Mouse (Mus musculus) effector memory CD4-positive, alpha-beta T cell, adult 5 months (primary cell): Measurements from ENCODE around the gene Chodl. TPM values are rescaled to one million over a fixed set of nuclear protein-coding genes. Genes with fewer than 3 reads are reported as not detected.

Experiments
- polyA plus RNA-seq: library from polyadenylated mRNA; unstranded; fragments of 100-300 nt; shearing (Covaris generic); gene quantifications from one replicate; pipeline ENCODE4 v1.2.1, GENCODE M21; 2017

The Chodl gene
- polyA plus RNA-seq, result not detected

GRCm38 (mm10) chr16:78930382-78931286 is at the start of gene Chodl:
TSS of gene Chodl (plus strand) at chr16:78930948.

Other genes with a start within 250 kb of the Chodl start
- not detected for gene Tmprss15, start 160.1 kb downstream of the Chodl start, polyA plus RNA-seq